In the genomic region with DNA sequence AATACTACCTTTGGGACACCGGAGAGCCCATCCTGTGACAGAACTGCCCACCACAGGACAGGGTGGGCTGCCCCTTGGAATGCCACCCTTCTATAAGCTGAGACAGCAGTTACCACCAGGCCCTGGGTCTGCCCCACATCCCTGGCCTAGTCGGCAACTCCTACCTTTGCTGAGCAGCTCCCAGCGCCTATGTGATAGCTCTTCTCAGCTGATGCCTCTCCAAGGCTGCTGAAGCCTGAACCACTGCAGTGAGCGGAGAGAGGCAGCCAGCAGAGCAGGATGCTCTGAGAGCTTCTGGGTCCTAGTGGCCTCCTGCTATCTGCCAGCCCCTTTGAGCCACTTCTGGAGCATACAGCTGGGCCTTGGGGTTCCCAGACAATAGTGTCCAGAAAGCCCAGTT, we compare ENCODE assay signal across 10 mouse cellular contexts. TPM values are rescaled to one million over a fixed set of nuclear protein-coding genes. Genes with fewer than 3 reads are reported as not detected.
DNase-seq lines count a peak whose midpoint lies in the region; ATAC-seq and TF ChIP-seq lines count a peak whose summit lies in the region.
"Had no signal": no experiment of that assay in that cellular context is flagged by ENCODE, and none has a peak within 500 bp of the region (broad histone marks: within the 10 kb centered on the region; RNA-seq: fewer than 3 reads in every experiment).

A gene (minus strand): TSS at position 227 of the 400 bp plus-strand sequence.

- no peaks in the 10 kb centered on the region for H3K36me3 ChIP-seq in stomach, embryonic 16.5 days (ENCODE audit: control insufficient read depth, insufficient read depth, low read length)
- no peaks in the 10 kb centered on the region for H3K36me3 ChIP-seq in stomach, postnatal 0 days (ENCODE audit: control insufficient read depth, insufficient read depth, low read length)
- no peaks in the 10 kb centered on the region for H3K36me3 ChIP-seq in hindbrain, embryonic 16.5 days (ENCODE audit: control insufficient read depth, insufficient read depth, low read length)
- H3K36me3 ChIP-seq: heart, embryonic 10.5 days had no signal

- no peaks in the 10 kb centered on the region for H3K4me1 ChIP-seq in stomach, embryonic 16.5 days (ENCODE audit: control insufficient read depth, insufficient read depth, low read length)
- no peaks in the 10 kb centered on the region for H3K4me1 ChIP-seq in stomach, postnatal 0 days (replicated peaks; ENCODE audit: control insufficient read depth, insufficient read depth)
- H3K4me1 ChIP-seq in hindbrain, embryonic 16.5 days (ENCODE audit: control insufficient read depth, insufficient read depth, low read depth, low read length): peaks cover 11% of the 10 kb centered on the region

- no peak within 1 kb of the TSS for H3K27ac ChIP-seq in stomach, embryonic 16.5 days (ENCODE audit: low read length)
- no peak within 1 kb of the TSS for H3K27ac ChIP-seq in stomach, postnatal 0 days (replicated peaks)
- H3K27ac ChIP-seq in hindbrain, embryonic 16.5 days (ENCODE audit: low read depth, low read length): peak within 1 kb of the TSS; percentile 18
- H3K27ac ChIP-seq: heart, embryonic 10.5 days had no signal

- H3K4me2 ChIP-seq in stomach, embryonic 16.5 days (ENCODE audit: low read depth, low read length): no peak within 1 kb of the TSS
- no peak within 1 kb of the TSS for H3K4me2 ChIP-seq in stomach, postnatal 0 days (replicated peaks; ENCODE audit: low read depth)
- H3K4me2 ChIP-seq in hindbrain, embryonic 16.5 days (ENCODE audit: low read length): peak within 1 kb of the TSS; percentile 64

- no peak within 1 kb of the TSS for H3K4me3 ChIP-seq in stomach, embryonic 16.5 days (replicated peaks; ENCODE audit: low read length)
- H3K4me3 ChIP-seq in stomach, postnatal 0 days (ENCODE audit: low read depth, low read length): no peak within 1 kb of the TSS
- peak within 1 kb of the TSS; percentile 37 for H3K4me3 ChIP-seq in hindbrain, embryonic 16.5 days (ENCODE audit: low read length)
- H3K4me3 ChIP-seq: heart, embryonic 10.5 days had no signal

- TF ChIP-seq CTCF in stomach, postnatal 0 days (IDR thresholded peaks at IDR 0.05; ENCODE audit: low read depth): no peak

- H3K9me3 ChIP-seq in stomach, embryonic 16.5 days (replicated peaks; ENCODE audit: control insufficient read depth, low read length): no peaks in the 10 kb centered on the region
- H3K9me3 ChIP-seq in stomach, postnatal 0 days (ENCODE audit: control insufficient read depth, low read length): no peaks in the 10 kb centered on the region
- H3K9me3 ChIP-seq in hindbrain, embryonic 16.5 days (ENCODE audit: control insufficient read depth, low read length): no peaks in the 10 kb centered on the region
- H3K9me3 ChIP-seq: G1E; heart, embryonic 10.5 days had no signal

- no peak for DNase-seq in stomach, postnatal 0 days (ENCODE audit: low spot score)
- no peak for DNase-seq in left cerebral cortex, postnatal 4 days
- DNase-seq in natural killer cell, adult 2 months (ENCODE audit: low spot score in 2 of 2): no peak
- DNase-seq in urinary bladder, adult 2 months (ENCODE audit: low spot score): no peak
- DNase-seq in Muller cell, postnatal 12 days (ENCODE audit: inconsistent ontology term): no peak
- no peak for DNase-seq in ovary, postnatal 10 days (ENCODE audit: low spot score)

- no peaks in the 10 kb centered on the region for H3K27me3 ChIP-seq in stomach, embryonic 16.5 days (ENCODE audit: control insufficient read depth, insufficient read depth, low read length)
- H3K27me3 ChIP-seq in stomach, postnatal 0 days (ENCODE audit: control insufficient read depth, insufficient read depth, low read length): no peaks in the 10 kb centered on the region
- no peaks in the 10 kb centered on the region for H3K27me3 ChIP-seq in hindbrain, embryonic 16.5 days (replicated peaks; ENCODE audit: control insufficient read depth, insufficient read depth, low read length)

- 40% methylated on average over 4 of the region's 4 CpGs for WGBS in stomach, embryonic 16.5 days
- WGBS in stomach, postnatal 0 days: 48% methylated on average over 4 of the region's 4 CpGs
- 35% methylated on average over 4 of the region's 4 CpGs for WGBS in hindbrain, embryonic 16.5 days

- no peak for ATAC-seq in stomach, embryonic 16.5 days (ENCODE audit: insufficient read depth, low FRiP score)
- ATAC-seq in stomach, postnatal 0 days (ENCODE audit: low FRiP score, low TSS enrichment): no peak
- ATAC-seq in hindbrain, embryonic 16.5 days: peak; percentile 76

- intact Hi-C loops in left cerebral cortex, postnatal 4 days (cut with DNase I): no loop called here

- peak within 1 kb of the TSS; percentile 38 for H3K9ac ChIP-seq in stomach, embryonic 16.5 days (ENCODE audit: low read length)
- no peak within 1 kb of the TSS for H3K9ac ChIP-seq in stomach, postnatal 0 days (ENCODE audit: low read length)
- H3K9ac ChIP-seq in hindbrain, embryonic 16.5 days (ENCODE audit: low read depth, low read length): peak within 1 kb of the TSS; percentile 64

- TF ChIP-seq EP300 in stomach, postnatal 0 days (optimal IDR thresholded peaks at IDR 0.05): no peak

RNA-seq across cellular contexts. Expression of the gene that starts here (rescaled TPM):
- polyA plus RNA-seq in stomach, embryonic 16.5 days (2015; fragmentation: Nextera tagmentation; extraction: Ambion mirVana): 0.15 and 0.20 TPM in 2 replicates
- 0.11 TPM in 2 replicates for polyA plus RNA-seq in stomach, postnatal 0 days (2015; fragmentation: Nextera tagmentation; extraction: Ambion mirVana)
- polyA plus RNA-seq in hindbrain, embryonic 16.5 days (2015; fragmentation: Nextera tagmentation; extraction: Ambion mirVana): 8.4 and 10.6 TPM in 2 replicates
- 10 to 100 TPM; 12.1 to 14.0 TPM for total RNA-seq in left cerebral cortex, postnatal 4 days (2021)
- polyA plus RNA-seq in urinary bladder, adult 2 months (2012; rRNA removed): 0.01 TPM in 1 of 2 replicates, not detected in the other
- polyA plus RNA-seq: G1E had no signal
